In the genomic region with DNA sequence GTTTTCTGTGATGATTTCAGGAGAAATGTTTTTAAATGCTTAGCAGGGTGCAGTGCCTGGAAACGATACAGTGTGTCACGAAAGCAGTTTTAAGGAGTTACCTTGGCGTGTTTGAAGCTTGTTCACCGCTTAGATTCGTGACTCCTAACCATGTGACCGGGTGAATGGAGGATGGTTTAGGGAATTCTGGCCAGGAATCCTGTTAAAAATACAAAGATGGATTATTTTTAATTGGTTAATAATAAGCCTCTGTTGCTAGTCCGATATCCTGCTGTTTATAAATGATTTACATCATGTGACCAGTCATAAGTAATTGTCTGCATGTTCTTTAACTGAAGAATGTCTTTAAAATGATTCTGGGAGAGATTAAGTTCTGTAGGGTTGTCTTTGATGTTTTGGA, we compare ENCODE assay signal across 7 mouse cellular contexts. TPM values are rescaled to one million over a fixed set of nuclear protein-coding genes. Genes with fewer than 3 reads are reported as not detected.
DNase-seq lines count a peak whose midpoint lies in the region; ATAC-seq lines count a peak whose summit lies in the region.

No protein-coding gene starts in this region.

- H3K4me2 ChIP-seq in embryonic facial prominence, embryonic 15.5 days (replicated peaks): peak overlapping the region; percentile 56
- H3K4me2 ChIP-seq in limb, embryonic 12.5 days: peak overlapping the region; percentile 63

- H3K9me3 ChIP-seq in megakaryocyte, embryonic 14.5 days: peaks cover 9% of the 10 kb centered on the region; the same call in 1 of the 2 replicates
- H3K9me3 ChIP-seq in embryonic facial prominence, embryonic 15.5 days (replicated peaks): no peaks in the 10 kb centered on the region
- no peaks in the 10 kb centered on the region for H3K9me3 ChIP-seq in limb, embryonic 12.5 days

- WGBS in embryonic facial prominence, embryonic 15.5 days: under 1% methylated on average over 7 of the region's 7 CpGs
- 1% methylated on average over 7 of the region's 7 CpGs for WGBS in limb, embryonic 12.5 days

- no peak for ATAC-seq in megakaryocyte, adult 5-6 weeks (ENCODE audit: poor library complexity, severe bottlenecking)
- ATAC-seq in embryonic facial prominence, embryonic 15.5 days (ENCODE audit: insufficient number of reproducible peaks, low FRiP score, low TSS enrichment, low read depth): no peak
- ATAC-seq in limb, embryonic 12.5 days (ENCODE audit: insufficient number of reproducible peaks, insufficient read depth, low FRiP score, low TSS enrichment, low read depth): no peak
- ATAC-seq in activated CD4-positive, CD25-positive, alpha-beta regulatory T cell, adult 4 months: no peak

- peaks cover 15% of the 10 kb centered on the region for H3K36me3 ChIP-seq in megakaryocyte, embryonic 14.5 days (replicated peaks; ENCODE audit: low read length)
- no peaks in the 10 kb centered on the region for H3K36me3 ChIP-seq in embryonic facial prominence, embryonic 15.5 days
- H3K36me3 ChIP-seq in limb, embryonic 12.5 days: peaks cover 6% of the 10 kb centered on the region

- peak overlapping the region; percentile 100 for H3K9ac ChIP-seq in embryonic facial prominence, embryonic 15.5 days
- H3K9ac ChIP-seq in limb, embryonic 12.5 days (replicated peaks): peak overlapping the region; percentile 100

- peaks cover 32% of the 10 kb centered on the region for H3K4me1 ChIP-seq in megakaryocyte, embryonic 14.5 days
- peaks cover 16% of the 10 kb centered on the region for H3K4me1 ChIP-seq in embryonic facial prominence, embryonic 15.5 days
- peaks cover 14% of the 10 kb centered on the region for H3K4me1 ChIP-seq in limb, embryonic 12.5 days (replicated peaks)

- peak; percentile 14 for DNase-seq in retina, postnatal 1 day
- no peak for DNase-seq in T-cell, adult 2 months (ENCODE audit: low spot score)

- H3K27me3 ChIP-seq in megakaryocyte, embryonic 14.5 days (replicated peaks): no peaks in the 10 kb centered on the region
- no peaks in the 10 kb centered on the region for H3K27me3 ChIP-seq in embryonic facial prominence, embryonic 15.5 days
- H3K27me3 ChIP-seq in limb, embryonic 12.5 days: no peaks in the 10 kb centered on the region

- no peak overlapping the region; the same call in 1 of the 2 replicates for H3K27ac ChIP-seq in embryonic facial prominence, embryonic 15.5 days (replicated peaks)
- peak overlapping the region; percentile 99 for H3K27ac ChIP-seq in limb, embryonic 12.5 days

- H3K4me3 ChIP-seq in megakaryocyte, embryonic 14.5 days (replicated peaks): peak overlapping the region; percentile 100
- H3K4me3 ChIP-seq in embryonic facial prominence, embryonic 15.5 days (replicated peaks): peak overlapping the region; percentile 89
- peak overlapping the region; percentile 92 for H3K4me3 ChIP-seq in limb, embryonic 12.5 days (replicated peaks)

RNA-seq across cellular contexts. Expression of gene Pum2, which starts 1.4 kb away (rescaled TPM):
- 1.1 and 9.0 TPM in 2 replicates for polyA plus RNA-seq in megakaryocyte, embryonic 14.5 days (2012; ENCODE audit: insufficient read depth, low replicate concordance)
- 152 and 162 TPM in 2 replicates for total RNA-seq in megakaryocyte, adult 5-6 weeks (2015)
- 119 and 124 TPM in 2 replicates for total RNA-seq in megakaryocyte, adult 5-6 weeks (2017)
- polyA plus RNA-seq in embryonic facial prominence, embryonic 15.5 days (2015; fragmentation: Nextera tagmentation; extraction: Ambion mirVana): 39.2 and 41.0 TPM in 2 replicates
- polyA plus RNA-seq in limb, embryonic 12.5 days (2016; fragmentation: Nextera tagmentation; extraction: Ambion mirVana): 64.9 and 69.4 TPM in 2 replicates
- 10 to 100 TPM; 55.7 to 63.1 TPM for polyA plus RNA-seq in activated CD4-positive, CD25-positive, alpha-beta regulatory T cell, adult 4 months (2017; shearing (Covaris generic))
